Mouse (Mus musculus): Measurements from ENCODE around the gene Mfsd1. TPM values are rescaled to one million over a fixed set of nuclear protein-coding genes. Genes with fewer than 3 reads are reported as not detected.

Mfsd1 gene
- 113 and 120 TPM in 2 replicates for total RNA-seq (2017)

DNA sequence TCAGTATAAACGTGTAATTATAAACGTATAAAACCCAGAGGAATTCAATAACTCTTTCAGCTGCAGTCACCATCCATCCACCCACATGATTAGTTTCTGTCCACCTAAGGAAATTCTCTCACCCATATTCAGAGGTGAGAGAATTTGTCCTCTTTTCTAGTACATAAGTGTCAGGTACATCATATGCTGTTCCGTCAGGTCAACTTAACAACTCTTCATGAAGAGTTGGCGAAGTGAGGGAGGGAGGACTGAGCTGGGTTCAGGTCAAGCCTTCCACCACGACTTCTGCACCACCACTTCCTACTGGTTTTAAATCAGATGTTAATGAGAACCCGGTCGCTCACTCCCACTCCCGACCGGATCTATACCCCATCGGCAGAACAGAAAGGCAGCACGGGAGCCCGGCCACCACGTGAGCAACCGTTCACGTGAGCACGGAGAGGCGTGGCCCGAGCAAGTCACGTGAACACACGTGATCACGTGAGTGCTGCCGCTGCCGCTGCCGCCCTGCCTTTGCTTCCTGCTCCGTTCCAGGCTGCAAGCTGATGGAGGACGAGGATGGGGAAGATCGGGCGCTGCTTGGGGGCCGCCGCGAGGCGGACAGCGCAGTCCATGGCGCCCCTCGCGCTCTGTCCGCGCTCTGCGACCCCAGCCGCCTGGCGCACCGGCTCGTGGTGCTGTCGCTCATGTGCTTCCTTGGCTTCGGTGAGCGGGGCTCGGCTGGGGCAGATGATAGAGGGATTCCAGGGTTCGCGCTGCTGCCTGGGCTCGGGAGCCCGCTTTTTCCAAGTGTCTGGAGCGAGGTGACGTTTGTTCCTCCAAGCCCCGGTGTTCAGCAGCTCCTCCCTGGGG, at the start of gene Mfsd1:
Gene Mfsd1 (plus strand): TSS at position 469 of the 852 bp plus-strand sequence.
- peak; percentile 81 to 85 for ATAC-seq (replicated peaks in 1 of 2; ENCODE audit: insufficient read depth in 1 of 2, low FRiP score in 2 of 2, low TSS enrichment in 1 of 2, low read depth in 1 of 2, poor library complexity in 2 of 2, severe bottlenecking in 2 of 2)

DNA sequence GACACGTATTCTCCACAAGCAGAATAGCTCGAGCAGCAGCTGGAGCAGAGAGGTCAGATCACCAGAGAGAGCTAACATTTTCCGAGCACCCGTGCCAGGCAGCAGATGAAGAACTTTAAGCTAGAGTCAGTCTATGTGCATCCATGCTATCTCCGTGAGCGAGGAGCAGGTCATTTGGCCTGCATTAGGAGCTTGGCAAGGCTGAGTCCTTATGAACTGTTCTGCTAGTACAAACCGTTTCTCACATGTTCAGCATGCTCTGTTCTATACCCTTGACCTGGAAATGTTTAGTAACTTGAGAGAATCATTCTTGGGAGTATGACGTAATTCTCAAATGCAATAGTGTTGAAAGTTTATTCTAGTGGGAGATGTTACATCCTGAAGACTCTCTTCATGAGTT, 38.9 kb upstream of the Mfsd1 start:
- no peak for ATAC-seq (replicated peaks in 1 of 2; ENCODE audit: insufficient read depth in 1 of 2, low FRiP score in 2 of 2, low TSS enrichment in 1 of 2, low read depth in 1 of 2, poor library complexity in 2 of 2, severe bottlenecking in 2 of 2)

GRCm38 (mm10) chr3:67551193-67551592, 31.3 kb upstream of the Mfsd1 start:
- no peak for ATAC-seq (replicated peaks in 1 of 2; ENCODE audit: insufficient read depth in 1 of 2, low FRiP score in 2 of 2, low TSS enrichment in 1 of 2, low read depth in 1 of 2, poor library complexity in 2 of 2, severe bottlenecking in 2 of 2)

GRCm38 (mm10) chr3:67553281-67553680, 29.3 kb upstream of the Mfsd1 start:
- no peak for ATAC-seq (replicated peaks in 1 of 2; ENCODE audit: insufficient read depth in 1 of 2, low FRiP score in 2 of 2, low TSS enrichment in 1 of 2, low read depth in 1 of 2, poor library complexity in 2 of 2, severe bottlenecking in 2 of 2)

GRCm38 (mm10) chr3:67553927-67554448, 28.6 kb upstream of the Mfsd1 start:
- no peak for ATAC-seq (replicated peaks in 1 of 2; ENCODE audit: insufficient read depth in 1 of 2, low FRiP score in 2 of 2, low TSS enrichment in 1 of 2, low read depth in 1 of 2, poor library complexity in 2 of 2, severe bottlenecking in 2 of 2)

DNA sequence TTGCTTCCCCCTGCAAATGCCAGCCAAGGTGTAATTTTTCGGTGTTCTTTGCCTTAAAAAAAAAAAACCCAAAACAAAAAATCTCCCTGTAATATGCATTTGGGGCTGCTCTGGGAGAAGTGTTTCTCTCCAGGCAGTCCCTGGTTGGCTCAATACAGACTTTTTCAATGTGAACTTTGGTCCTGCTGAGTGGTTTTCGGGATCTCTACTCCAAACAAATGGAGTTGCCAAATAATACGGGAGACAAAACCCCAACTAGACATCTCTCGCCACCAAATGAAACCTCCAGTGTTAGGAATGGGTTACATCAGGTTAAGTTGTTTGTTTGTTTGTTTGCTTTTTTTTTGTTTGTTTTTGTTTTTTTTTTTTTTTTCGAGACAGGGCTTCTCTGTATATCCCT, 27.3 kb upstream of the Mfsd1 start:
- no peak for ATAC-seq (replicated peaks in 1 of 2; ENCODE audit: insufficient read depth in 1 of 2, low FRiP score in 2 of 2, low TSS enrichment in 1 of 2, low read depth in 1 of 2, poor library complexity in 2 of 2, severe bottlenecking in 2 of 2)

- peak; percentile 95 to 96 for ATAC-seq (replicated peaks in 1 of 2; ENCODE audit: insufficient read depth in 1 of 2, low FRiP score in 2 of 2, low TSS enrichment in 1 of 2, low read depth in 1 of 2, poor library complexity in 2 of 2, severe bottlenecking in 2 of 2)
Observed at GRCm38 (mm10) chr3:67557200-67557651, 25.3 kb upstream of the Mfsd1 start.

DNA sequence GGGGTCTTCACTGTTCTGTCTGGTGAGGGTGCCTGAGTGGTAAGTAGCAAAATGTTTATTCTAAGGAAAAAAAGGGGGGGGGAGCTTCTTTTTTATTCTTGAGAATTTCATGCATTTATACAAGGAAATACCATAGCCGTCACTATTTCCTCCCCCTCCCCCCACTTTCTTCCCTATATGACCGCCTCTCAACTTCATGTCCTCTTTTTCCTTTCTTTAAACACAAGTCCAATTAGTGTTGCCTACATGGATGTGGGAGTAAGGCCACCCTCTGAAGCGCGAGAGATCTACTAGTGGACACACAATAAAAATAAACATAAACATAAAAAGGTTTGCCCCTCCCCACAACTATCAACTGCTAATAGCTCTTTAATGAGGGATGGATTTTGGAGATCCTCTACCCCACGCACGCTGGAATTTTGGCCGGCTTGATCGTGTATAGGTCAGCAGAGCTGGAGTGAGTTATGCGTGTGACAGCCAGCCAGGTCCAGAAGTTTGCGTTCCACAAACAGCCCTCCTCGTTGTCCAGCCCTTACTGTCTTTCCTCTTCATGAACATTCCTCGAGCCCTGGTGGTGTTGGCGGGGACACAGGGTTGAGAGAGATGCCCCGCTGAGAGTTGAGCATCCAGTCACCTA, 24.7 kb upstream of the Mfsd1 start:
- peak in 1 of 2 experiments; percentile 7; a peak in 1 of 4 replicates for ATAC-seq (replicated peaks in 1 of 2; ENCODE audit: insufficient read depth in 1 of 2, low FRiP score in 2 of 2, low TSS enrichment in 1 of 2, low read depth in 1 of 2, poor library complexity in 2 of 2, severe bottlenecking in 2 of 2)

DNA sequence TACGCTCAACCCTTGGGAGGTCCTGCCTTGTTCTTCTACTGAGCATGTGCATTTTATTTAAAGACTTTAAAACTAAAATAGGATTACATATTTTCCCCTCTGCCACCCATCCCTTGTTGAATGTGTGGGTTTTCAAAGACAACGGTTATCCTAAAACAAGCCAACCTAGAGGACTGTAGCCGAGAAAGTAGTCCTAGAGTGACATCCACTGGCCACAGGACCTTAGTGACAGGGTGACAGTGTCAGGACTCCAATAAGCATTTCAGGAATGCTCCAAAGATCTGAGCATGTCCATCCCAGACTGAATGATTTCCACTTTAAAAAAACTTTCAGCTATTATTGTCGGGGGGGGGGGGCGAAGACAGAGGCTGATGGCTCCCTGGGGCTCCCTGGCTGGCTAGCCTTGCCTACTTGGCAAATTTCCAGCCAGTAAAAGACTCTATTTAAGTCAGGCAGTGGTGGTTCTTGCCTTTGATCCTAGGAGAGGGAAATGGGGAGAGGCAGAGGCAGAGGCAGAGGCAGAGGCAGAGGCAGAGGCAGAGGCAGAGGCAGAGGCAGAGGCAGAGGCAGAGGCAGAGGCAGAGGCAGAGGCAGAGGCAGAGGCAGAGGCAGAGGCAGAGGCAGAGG, 17.7 kb upstream of the Mfsd1 start:
- ATAC-seq (replicated peaks in 1 of 2; ENCODE audit: insufficient read depth in 1 of 2, low FRiP score in 2 of 2, low TSS enrichment in 1 of 2, low read depth in 1 of 2, poor library complexity in 2 of 2, severe bottlenecking in 2 of 2), result peak; percentile 30 to 50; a peak in 2 of 4 replicates

DNA sequence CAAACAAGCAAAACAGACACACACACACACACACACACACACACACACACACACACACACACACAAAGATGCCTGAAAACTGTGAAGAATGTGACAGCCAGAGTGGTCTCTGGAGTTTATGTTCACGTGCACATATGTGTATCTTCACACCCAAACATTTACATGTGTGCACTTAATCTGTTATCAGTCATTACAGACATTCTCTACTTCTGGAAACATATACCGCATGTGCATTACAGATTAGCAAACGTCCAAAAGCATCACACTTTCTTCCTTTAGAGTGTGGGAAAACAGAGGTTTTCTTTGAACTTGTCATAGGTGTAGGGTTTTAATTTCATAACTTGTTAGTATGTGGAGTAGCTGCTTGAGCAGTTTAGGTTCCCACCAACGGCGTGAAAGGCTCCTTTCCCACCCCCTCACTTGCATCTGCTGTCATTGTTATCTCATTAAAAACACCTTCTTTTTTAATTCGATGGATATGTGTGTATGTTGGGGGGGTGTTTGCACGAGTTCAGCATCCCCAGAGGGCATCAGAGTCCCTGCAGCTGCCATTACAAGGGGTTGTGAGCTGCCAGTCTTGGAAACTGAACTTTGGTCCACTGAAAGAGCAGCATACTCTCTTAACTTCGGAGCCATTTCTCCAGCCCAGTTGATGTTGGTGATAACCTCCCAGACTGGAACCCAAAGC, 16.9 kb upstream of the Mfsd1 start:
- no peak for ATAC-seq (replicated peaks in 1 of 2; ENCODE audit: insufficient read depth in 1 of 2, low FRiP score in 2 of 2, low TSS enrichment in 1 of 2, low read depth in 1 of 2, poor library complexity in 2 of 2, severe bottlenecking in 2 of 2)

DNA sequence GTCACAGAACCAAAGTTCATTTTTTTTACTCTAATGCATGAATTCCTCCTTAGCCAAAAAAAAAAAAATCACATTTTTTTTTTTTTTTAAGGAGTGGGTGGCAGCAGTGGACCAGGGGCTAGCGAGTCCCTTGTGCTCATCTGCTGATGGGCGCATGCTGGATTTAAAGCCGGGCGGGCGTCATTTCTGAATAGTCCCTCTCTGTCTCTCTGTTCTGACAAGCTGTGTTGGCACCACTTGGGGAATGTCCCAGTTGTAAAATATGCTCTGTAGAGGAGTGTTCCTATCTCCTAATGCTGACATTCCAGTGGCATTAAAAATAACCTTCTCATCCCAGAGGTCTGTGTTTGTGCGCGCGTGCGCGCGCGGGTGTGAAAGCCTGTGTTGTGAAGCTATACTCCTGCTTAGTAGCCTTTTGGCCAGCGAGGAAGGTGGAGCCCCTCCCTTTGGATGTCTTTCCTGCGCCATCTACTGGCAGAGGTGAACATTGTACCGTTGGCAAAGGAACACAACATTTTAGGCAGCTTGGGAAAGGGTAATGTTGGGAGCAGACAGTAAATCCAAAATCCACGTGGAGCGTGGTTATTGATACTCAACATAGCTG, 14.4 kb upstream of the Mfsd1 start:
- ATAC-seq (replicated peaks in 1 of 2; ENCODE audit: insufficient read depth in 1 of 2, low FRiP score in 2 of 2, low TSS enrichment in 1 of 2, low read depth in 1 of 2, poor library complexity in 2 of 2, severe bottlenecking in 2 of 2), result peak; percentile 81 to 88

DNA sequence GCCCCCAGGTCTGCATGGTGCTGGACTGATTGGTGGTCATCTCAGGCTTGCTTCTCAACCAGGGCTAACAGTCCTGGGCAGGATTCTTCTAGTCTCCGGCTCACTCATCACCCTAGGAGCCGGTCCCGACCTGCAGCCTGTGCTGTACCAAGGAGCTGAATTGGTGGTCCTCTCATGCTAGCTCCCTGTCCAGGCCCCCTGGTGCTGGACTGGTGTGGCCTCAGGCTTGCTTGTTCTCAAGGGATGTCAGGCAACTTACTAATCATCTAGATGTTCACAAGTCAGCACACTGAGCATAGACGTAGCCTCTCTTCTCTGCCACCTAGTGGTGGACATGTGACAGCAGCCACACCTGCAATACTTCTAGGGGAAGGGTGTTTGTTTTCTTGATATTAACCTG, 9.6 kb upstream of the Mfsd1 start:
- peak; percentile 69 to 70 for ATAC-seq (replicated peaks in 1 of 2; ENCODE audit: insufficient read depth in 1 of 2, low FRiP score in 2 of 2, low TSS enrichment in 1 of 2, low read depth in 1 of 2, poor library complexity in 2 of 2, severe bottlenecking in 2 of 2)

- ATAC-seq (replicated peaks in 1 of 2; ENCODE audit: insufficient read depth in 1 of 2, low FRiP score in 2 of 2, low TSS enrichment in 1 of 2, low read depth in 1 of 2, poor library complexity in 2 of 2, severe bottlenecking in 2 of 2), result no peak
Observed at GRCm38 (mm10) chr3:67573523-67573922, 9.0 kb upstream of the Mfsd1 start.

DNA sequence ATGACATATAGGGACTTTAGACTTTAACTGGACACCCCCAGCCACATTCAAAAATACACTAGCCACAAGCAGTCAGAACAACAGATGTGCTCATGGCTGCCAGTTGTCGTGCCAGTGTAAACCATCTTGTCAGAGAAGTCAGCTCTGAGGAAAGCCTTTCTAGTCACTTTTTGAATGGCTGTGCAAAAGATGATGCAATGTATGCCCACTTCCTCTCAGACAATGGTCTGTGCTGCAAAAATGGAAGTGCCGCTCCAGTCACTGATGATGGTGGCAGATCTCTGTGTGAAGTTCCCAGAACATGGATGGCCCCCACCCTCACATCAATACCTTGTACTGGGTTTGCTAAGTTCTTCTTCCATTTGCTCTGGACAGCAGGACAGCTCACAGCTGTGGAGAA, 6.3 kb upstream of the Mfsd1 start:
- peak; percentile 51 to 57; a peak in 2 of 4 replicates for ATAC-seq (replicated peaks in 1 of 2; ENCODE audit: insufficient read depth in 1 of 2, low FRiP score in 2 of 2, low TSS enrichment in 1 of 2, low read depth in 1 of 2, poor library complexity in 2 of 2, severe bottlenecking in 2 of 2)

GRCm38 (mm10) chr3:67576724-67577123, 5.8 kb upstream of the Mfsd1 start:
- ATAC-seq (replicated peaks in 1 of 2; ENCODE audit: insufficient read depth in 1 of 2, low FRiP score in 2 of 2, low TSS enrichment in 1 of 2, low read depth in 1 of 2, poor library complexity in 2 of 2, severe bottlenecking in 2 of 2), result no peak

DNA sequence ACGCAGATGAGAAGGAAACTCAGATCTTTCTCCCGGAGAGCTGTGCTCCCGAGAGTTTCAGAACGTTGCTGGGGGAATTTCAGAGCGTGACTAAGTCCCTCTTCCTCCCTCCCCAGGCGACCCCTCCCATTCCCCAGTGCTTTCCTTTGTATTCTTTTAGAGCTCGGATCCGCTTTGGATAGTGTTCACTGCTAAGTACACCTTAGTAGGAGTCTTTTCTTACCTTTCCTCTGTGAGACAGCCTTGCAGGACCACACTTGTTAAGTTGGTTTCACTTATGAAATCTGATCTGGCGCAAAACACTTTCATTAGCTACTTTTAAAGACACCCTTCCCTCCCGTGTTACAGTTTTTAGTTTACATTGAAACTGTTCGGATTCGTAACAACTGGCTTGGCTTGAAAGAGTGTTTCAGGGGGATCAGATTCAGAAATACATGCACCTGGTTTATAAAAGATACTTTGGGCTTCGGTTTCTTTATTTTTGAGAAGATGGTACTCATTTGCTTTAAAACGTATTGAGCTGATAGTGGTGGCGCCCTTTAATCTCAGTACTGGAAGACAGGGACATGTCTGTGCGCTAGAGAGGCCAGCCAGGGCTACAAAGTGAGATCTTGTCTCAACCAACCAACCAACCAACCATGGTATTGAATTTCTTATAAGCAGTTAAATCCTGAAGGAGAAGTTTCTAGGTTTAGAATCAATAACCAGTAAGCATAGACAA, 744 bp downstream of the Mfsd1 start:
- peak; percentile 1; a peak in 1 of 4 replicates for ATAC-seq (replicated peaks in 1 of 2; ENCODE audit: insufficient read depth in 1 of 2, low FRiP score in 2 of 2, low TSS enrichment in 1 of 2, low read depth in 1 of 2, poor library complexity in 2 of 2, severe bottlenecking in 2 of 2)

DNA sequence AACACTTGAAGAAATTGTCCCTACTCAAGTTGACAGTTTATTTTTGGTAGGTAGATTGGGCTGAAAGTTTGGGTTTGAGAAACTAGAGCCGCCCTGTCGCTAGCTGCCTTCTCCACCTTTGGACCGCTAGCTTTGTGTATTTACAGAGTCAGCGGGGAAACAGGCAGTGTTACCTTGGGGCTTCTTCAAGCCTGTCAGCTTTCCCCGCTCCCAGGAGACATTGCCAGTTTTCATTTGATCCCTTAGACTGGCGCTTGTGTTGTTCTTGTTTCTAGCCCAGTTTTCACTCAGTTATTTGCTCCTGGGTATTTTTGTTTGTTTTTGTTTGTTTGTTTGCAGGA, 1.3 kb downstream of the Mfsd1 start:
- ATAC-seq (replicated peaks in 1 of 2; ENCODE audit: insufficient read depth in 1 of 2, low FRiP score in 2 of 2, low TSS enrichment in 1 of 2, low read depth in 1 of 2, poor library complexity in 2 of 2, severe bottlenecking in 2 of 2), result no peak

Data from hematopoietic stem cell, adult 5-6 weeks (primary cell).